Mouse (Mus musculus): ENCODE results near the gene Slc35a1. TPM values are rescaled to one million over a fixed set of nuclear protein-coding genes. Genes with fewer than 3 reads are reported as not detected.

The Slc35a1 gene
- total and polyA plus RNA-seq, 2 experiments = 10.6 to 26.6 TPM

DNA sequence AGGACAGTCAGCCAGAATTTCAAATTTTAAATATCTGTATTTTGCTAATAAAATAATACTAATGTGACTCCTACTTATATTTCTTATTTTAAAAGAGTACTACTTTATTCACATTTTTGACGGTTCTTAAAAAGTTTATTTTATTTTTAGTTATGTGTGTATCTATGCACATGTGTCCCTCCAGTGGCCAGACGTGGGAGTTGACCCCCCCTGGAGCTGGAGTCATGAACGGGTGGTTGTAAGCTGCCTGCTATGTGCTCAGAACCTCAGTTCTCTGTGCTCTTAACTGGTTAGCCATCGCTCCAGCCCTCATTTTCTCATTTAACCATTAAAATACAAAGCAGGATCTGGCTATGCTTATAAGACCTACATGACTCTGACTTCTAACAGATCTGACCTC lies 15.8 kb upstream of the Slc35a1 start:
- no peak for DNase-seq (ENCODE audit: extremely low read depth, low read depth, low spot score)
- H3K79me2 ChIP-seq (ENCODE audit: control insufficient read depth, insufficient read depth, low read length) = no peaks in the 10 kb centered on the region
- 74% methylated on average over 4 of the region's 4 CpGs for WGBS
- H3K36me3 ChIP-seq (ENCODE audit: control insufficient read depth, insufficient read depth, low read length) = no peaks in the 10 kb centered on the region
- no peak overlapping the region for H3K4me3 ChIP-seq (ENCODE audit: insufficient read depth, low read depth, low read length)
- TF ChIP-seq POLR2A (IDR thresholded peaks at IDR 0.05; ENCODE audit: extremely low read depth, insufficient read depth, low read length) (no peak), CTCF (IDR thresholded peaks at IDR 0.05; ENCODE audit: low read depth, low read length) (no peak)
- H3K27ac ChIP-seq (replicated peaks; ENCODE audit: insufficient read depth, low read depth, low read length) = no peak overlapping the region
- H3K9ac ChIP-seq (ENCODE audit: low read depth, low read length) = no peak overlapping the region
- H3K27me3 ChIP-seq (ENCODE audit: control insufficient read depth, insufficient read depth, low read length) = no peaks in the 10 kb centered on the region
- H3K4me1 ChIP-seq (ENCODE audit: control insufficient read depth, insufficient read depth, low read length) = no peaks in the 10 kb centered on the region

GRCm38 (mm10) chr4:34702231-34702630 lies 15.0 kb upstream of the Slc35a1 start:
- no peak for TF ChIP-seq POLR2A (IDR thresholded peaks at IDR 0.05; ENCODE audit: extremely low read depth, insufficient read depth, low read length)
- no peak for TF ChIP-seq CTCF (IDR thresholded peaks at IDR 0.05; ENCODE audit: low read depth, low read length)

DNA sequence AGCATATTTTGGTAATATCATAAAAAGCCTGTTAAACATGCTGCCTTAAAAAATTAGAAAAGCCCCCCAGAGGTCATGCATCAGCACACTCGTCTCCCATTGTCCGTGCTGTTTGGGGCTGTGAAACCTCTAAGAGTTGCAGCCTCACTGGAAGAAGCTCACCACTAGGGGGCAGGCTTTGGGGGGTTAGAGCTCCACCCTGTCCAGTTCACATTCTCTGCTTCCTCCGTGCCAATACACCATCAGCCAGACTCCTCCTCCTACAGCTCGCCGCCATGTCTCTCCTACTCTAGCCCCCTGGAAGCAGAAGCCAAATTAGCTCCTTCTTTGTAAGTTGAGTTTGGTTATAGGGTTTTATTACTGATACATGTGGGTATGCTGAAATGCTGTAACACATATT lies 14.3 kb upstream of the Slc35a1 start:
- TF ChIP-seq CTCF (IDR thresholded peaks at IDR 0.05; ENCODE audit: low read depth, low read length) (peak; percentile 84), POLR2A (IDR thresholded peaks at IDR 0.05; ENCODE audit: extremely low read depth, insufficient read depth, low read length) (no peak)

More at GRCm38 (mm10) chr4:34702231-34702630, 15.0 kb upstream of the Slc35a1 start:
- Histone ChIP-seq H3K4me3 (ENCODE audit: insufficient read depth, low read depth, low read length) (no peak overlapping the region), H3K27ac (replicated peaks; ENCODE audit: insufficient read depth, low read depth, low read length) (no peak overlapping the region), H3K36me3 (ENCODE audit: control insufficient read depth, insufficient read depth, low read length) (no peaks in the 10 kb centered on the region), H3K4me1 (ENCODE audit: control insufficient read depth, insufficient read depth, low read length) (no peaks in the 10 kb centered on the region), H3K9ac (ENCODE audit: low read depth, low read length) (no peak overlapping the region), H3K79me2 (ENCODE audit: control insufficient read depth, insufficient read depth, low read length) (no peaks in the 10 kb centered on the region), H3K27me3 (ENCODE audit: control insufficient read depth, insufficient read depth, low read length) (no peaks in the 10 kb centered on the region)
- no peak for DNase-seq (ENCODE audit: extremely low read depth, low read depth, low spot score)
- 97% methylated on average over 11 of the region's 11 CpGs for WGBS

DNA sequence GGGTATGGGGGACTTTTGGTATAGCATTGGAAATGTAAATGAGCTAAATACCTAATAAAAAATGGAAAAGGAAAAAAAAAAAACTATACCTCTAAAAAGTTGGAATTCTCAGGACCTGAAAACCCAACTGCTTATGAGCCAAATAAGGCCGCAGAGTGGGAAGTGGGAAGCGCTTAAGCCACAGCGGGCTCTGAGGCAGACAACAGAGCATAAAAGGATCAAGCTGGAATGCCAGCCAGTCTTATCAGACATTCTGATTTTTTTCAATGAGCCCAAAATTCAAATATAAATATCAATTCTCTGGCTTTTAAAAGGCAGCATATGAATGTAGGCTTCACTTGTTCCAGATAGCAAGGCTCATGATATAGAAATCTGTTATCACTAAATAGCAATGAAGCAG lies 783 bp upstream of the Slc35a1 start:
- H3K4me1 ChIP-seq (ENCODE audit: control insufficient read depth, insufficient read depth, low read length) = peaks cover 1% of the 10 kb centered on the region; the same call in 1 of the 2 replicates
- no peak overlapping the region for H3K4me3 ChIP-seq (ENCODE audit: insufficient read depth, low read depth, low read length)
- H3K27ac ChIP-seq (replicated peaks; ENCODE audit: insufficient read depth, low read depth, low read length) = no peak overlapping the region
- no peak for DNase-seq (ENCODE audit: extremely low read depth, low read depth, low spot score)
- no peaks in the 10 kb centered on the region; the same call in 1 of the 2 replicates for H3K36me3 ChIP-seq (ENCODE audit: control insufficient read depth, insufficient read depth, low read length)
- TF ChIP-seq POLR2A (IDR thresholded peaks at IDR 0.05; ENCODE audit: extremely low read depth, insufficient read depth, low read length) (no peak), CTCF (IDR thresholded peaks at IDR 0.05; ENCODE audit: low read depth, low read length) (no peak)
- no peak overlapping the region for H3K9ac ChIP-seq (ENCODE audit: low read depth, low read length)
- H3K27me3 ChIP-seq (ENCODE audit: control insufficient read depth, insufficient read depth, low read length) = no peaks in the 10 kb centered on the region
- WGBS = 92% methylated on average over 3 of the region's 3 CpGs
- no peaks in the 10 kb centered on the region for H3K79me2 ChIP-seq (ENCODE audit: control insufficient read depth, insufficient read depth, low read length)

More for the DNA sequence above, 14.3 kb upstream of the Slc35a1 start:
- no peaks in the 10 kb centered on the region for H3K36me3 ChIP-seq (ENCODE audit: control insufficient read depth, insufficient read depth, low read length)
- no peak overlapping the region for H3K27ac ChIP-seq (replicated peaks; ENCODE audit: insufficient read depth, low read depth, low read length)
- no peaks in the 10 kb centered on the region for H3K79me2 ChIP-seq (ENCODE audit: control insufficient read depth, insufficient read depth, low read length)
- peak; percentile 64 for DNase-seq (ENCODE audit: extremely low read depth, low read depth, low spot score)
- no peak overlapping the region for H3K4me3 ChIP-seq (ENCODE audit: insufficient read depth, low read depth, low read length)
- no peaks in the 10 kb centered on the region for H3K27me3 ChIP-seq (ENCODE audit: control insufficient read depth, insufficient read depth, low read length)
- 49% methylated on average over 5 of the region's 5 CpGs for WGBS
- H3K4me1 ChIP-seq (ENCODE audit: control insufficient read depth, insufficient read depth, low read length) = no peaks in the 10 kb centered on the region
- H3K9ac ChIP-seq (ENCODE audit: low read depth, low read length) = no peak overlapping the region

- Histone ChIP-seq H3K4me3 (ENCODE audit: insufficient read depth, low read depth, low read length) (no peak overlapping the region), H3K27ac (replicated peaks; ENCODE audit: insufficient read depth, low read depth, low read length) (no peak overlapping the region), H3K27me3 (ENCODE audit: control insufficient read depth, insufficient read depth, low read length) (no peaks in the 10 kb centered on the region), H3K4me1 (ENCODE audit: control insufficient read depth, insufficient read depth, low read length) (no peaks in the 10 kb centered on the region), H3K9ac (ENCODE audit: low read depth, low read length) (no peak overlapping the region), H3K36me3 (ENCODE audit: control insufficient read depth, insufficient read depth, low read length) (peaks cover 10% of the 10 kb centered on the region), H3K79me2 (ENCODE audit: control insufficient read depth, insufficient read depth, low read length) (no peaks in the 10 kb centered on the region)
- no peak for TF ChIP-seq POLR2A (IDR thresholded peaks at IDR 0.05; ENCODE audit: extremely low read depth, insufficient read depth, low read length)
- TF ChIP-seq CTCF (IDR thresholded peaks at IDR 0.05; ENCODE audit: low read depth, low read length) = peak; percentile 17; the same call in 1 of the 2 replicates
- no peak for DNase-seq (ENCODE audit: extremely low read depth, low read depth, low spot score)
- 93% methylated on average over 5 of the region's 5 CpGs for WGBS
These were observed 6.7 kb downstream of the Slc35a1 start for GRCm38 (mm10) chr4:34680530-34680929.

- TF ChIP-seq POLR2A (IDR thresholded peaks at IDR 0.05; ENCODE audit: extremely low read depth, insufficient read depth, low read length) (no peak), CTCF (IDR thresholded peaks at IDR 0.05; ENCODE audit: low read depth, low read length) (no peak)
- H3K9ac ChIP-seq (ENCODE audit: low read depth, low read length) = no peak overlapping the region
- 74% methylated on average over 5 of the region's 5 CpGs for WGBS
These were observed 13.5 kb downstream of the Slc35a1 start for GRCm38 (mm10) chr4:34673721-34674120.

More at GRCm38 (mm10) chr4:34673721-34674120, 13.5 kb downstream of the Slc35a1 start:
- DNase-seq (ENCODE audit: extremely low read depth, low read depth, low spot score) = no peak
- Histone ChIP-seq H3K4me1 (ENCODE audit: control insufficient read depth, insufficient read depth, low read length) (no peaks in the 10 kb centered on the region), H3K36me3 (ENCODE audit: control insufficient read depth, insufficient read depth, low read length) (peaks cover 28% of the 10 kb centered on the region), H3K79me2 (ENCODE audit: control insufficient read depth, insufficient read depth, low read length) (no peaks in the 10 kb centered on the region), H3K4me3 (ENCODE audit: insufficient read depth, low read depth, low read length) (no peak overlapping the region), H3K27ac (replicated peaks; ENCODE audit: insufficient read depth, low read depth, low read length) (no peak overlapping the region), H3K27me3 (ENCODE audit: control insufficient read depth, insufficient read depth, low read length) (no peaks in the 10 kb centered on the region)

Measured in liver, adult 2 months (tissue).